Mouse (Mus musculus) brain, embryonic 14.5 days (tissue): ENCODE measurements around the gene Kmt5b.

Experiments
- CTCF ChIP-seq: fragments of 200-500 bp; IDR thresholded peaks from 2 replicates; pipeline ENCODE4 v1.5.1; 2012; ENCODE audit warnings: inconsistent platforms, mild to moderate bottlenecking, moderate library complexity, borderline replicate concordance; ENCODE audit not compliant: insufficient read depth, insufficient read length; ENCODE audit errors: extremely low read depth
- POLR2A ChIP-seq: fragments of 200-500 bp; IDR thresholded peaks from 2 replicates; pipeline ENCODE4 v1.6.1; 2012; ENCODE audit warnings: mild to moderate bottlenecking, inconsistent platforms, borderline replicate concordance; ENCODE audit not compliant: poor library complexity, insufficient read depth, insufficient read length, severe bottlenecking; ENCODE audit errors: extremely low read depth

- no peak for TF ChIP-seq POLR2A
- TF ChIP-seq CTCF = no peak
Observed at GRCm38 (mm10) chr19:3730781-3731646, 36.2 kb upstream of the Kmt5b start.
